Mouse (Mus musculus): ENCODE results near the gene Sort1.

GRCm38 (mm10) chr3:108357051-108357450, 73.2 kb downstream of the Sort1 start:
- TF ChIP-seq CTCF (IDR thresholded peaks at IDR 0.05; ENCODE audit: borderline replicate concordance, control insufficient read depth, extremely low read depth, insufficient read depth, low read length, poor library complexity) (no peak), POLR2A (IDR thresholded peaks at IDR 0.05; ENCODE audit: control insufficient read depth, extremely low read depth, insufficient read depth, low read length, poor library complexity) (no peak)

All from thymus, adult 2 months (tissue).